Mouse (Mus musculus): Measurements from ENCODE around the gene Ccdc9. TPM values are rescaled to one million over a fixed set of nuclear protein-coding genes. Genes with fewer than 3 reads are reported as not detected.
"Not testable (repeated sequence)": the region's sequence is repeated elsewhere in the genome, so short reads cannot be mapped to it uniquely, and the experiment has no call there.

Ccdc9 gene
- total and polyA plus RNA-seq, 2 experiments from 2014 or later: 18.6 to 31.6 TPM

DNA sequence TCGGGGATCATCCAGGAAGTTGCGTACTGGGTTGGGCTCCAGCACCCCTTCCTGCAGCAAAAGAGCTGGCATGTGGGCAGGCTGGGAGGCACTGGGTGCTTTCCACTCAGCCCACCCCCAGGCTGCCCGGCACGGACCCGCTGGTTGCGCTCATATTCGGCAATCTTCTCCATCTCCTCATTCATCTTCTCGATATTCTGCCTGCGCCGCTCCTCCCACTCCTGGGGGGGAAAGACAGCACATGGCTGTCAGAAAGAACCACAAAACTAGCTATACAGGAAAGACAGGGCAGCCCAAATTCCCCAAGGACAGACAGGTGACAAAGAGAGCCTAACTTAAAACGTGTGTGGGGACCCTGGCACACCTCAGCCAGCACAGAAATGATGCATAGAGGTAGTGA lies 5.9 kb downstream of the Ccdc9 start:
- Histone ChIP-seq H3K27me3 (ENCODE audit: insufficient read depth, low read length) (no peaks in the 10 kb centered on the region), H3K4me1 (ENCODE audit: insufficient read depth) (peaks cover 2% of the 10 kb centered on the region), H3K4me2 (ENCODE audit: low read depth) (no peak overlapping the region), H3K27ac (ENCODE audit: low read depth, low read length) (no peak overlapping the region), H3K9ac (no peak overlapping the region), H3K9me3 (ENCODE audit: low read length) (no peaks in the 10 kb centered on the region), H3K4me3 (ENCODE audit: low read depth, low read length) (no peak overlapping the region), H3K36me3 (ENCODE audit: insufficient read depth) (peaks cover 66% of the 10 kb centered on the region)
- ATAC-seq (no peak), DNase-seq (no peak)
- TF ChIP-seq CTCF (IDR thresholded peaks at IDR 0.05; ENCODE audit: low read depth): no peak
- WGBS: 92% methylated on average over 11 of the region's 11 CpGs

DNA sequence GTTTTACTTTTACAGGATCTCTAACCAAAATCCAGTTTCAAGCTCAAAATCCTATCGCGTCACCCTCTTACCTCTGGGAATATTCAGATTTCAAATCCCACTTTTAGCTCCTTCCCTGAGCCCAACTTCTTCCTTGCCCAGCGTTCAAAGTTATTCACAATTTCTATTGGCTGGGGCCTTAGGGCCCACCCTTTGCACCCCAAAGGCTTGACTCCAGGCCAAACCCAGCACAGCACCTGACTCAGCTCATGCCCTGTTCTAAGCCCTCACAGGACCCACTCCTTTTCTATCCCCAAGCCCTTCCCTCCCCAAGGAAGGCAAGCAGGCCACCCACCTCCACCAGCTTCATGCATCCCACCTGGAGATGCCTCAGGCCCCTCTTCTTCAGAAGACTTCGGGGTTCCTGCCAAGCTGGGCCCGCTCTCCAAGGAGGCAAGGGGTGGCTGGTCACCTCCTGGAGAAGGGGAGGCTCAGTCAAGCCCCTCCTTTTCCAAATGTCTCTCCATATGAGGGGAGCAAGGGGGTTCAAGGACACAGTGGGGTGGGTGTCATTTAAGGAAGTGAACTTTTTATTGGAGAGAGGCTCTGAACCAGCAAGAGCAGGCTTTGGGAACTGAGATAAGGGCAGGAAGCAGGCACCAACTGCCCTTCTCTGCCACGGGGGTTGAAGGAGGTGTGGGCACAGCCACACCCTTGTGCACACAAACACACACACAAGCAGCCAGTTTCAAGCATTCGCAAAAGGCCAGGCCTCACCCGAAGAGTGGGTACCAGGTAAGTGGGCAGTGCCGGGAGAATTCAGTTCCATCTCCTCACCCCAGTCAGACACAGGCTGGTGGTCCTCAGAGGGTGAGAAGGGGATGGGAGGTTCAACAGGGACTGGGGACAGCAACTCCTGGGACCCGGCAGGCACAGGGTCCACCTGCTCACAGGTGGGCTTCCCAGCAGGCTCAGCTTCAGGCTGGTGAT lies 11.4 kb downstream of the Ccdc9 start:
- Histone ChIP-seq H3K4me2 (ENCODE audit: low read depth) (no peak overlapping the region), H3K4me1 (ENCODE audit: insufficient read depth) (peaks cover 14% of the 10 kb centered on the region; the same call in 1 of the 2 replicates), H3K36me3 (ENCODE audit: insufficient read depth) (peaks cover 41% of the 10 kb centered on the region), H3K27ac (ENCODE audit: low read depth, low read length) (no peak overlapping the region), H3K4me3 (ENCODE audit: low read depth, low read length) (no peak overlapping the region), H3K27me3 (ENCODE audit: insufficient read depth, low read length) (no peaks in the 10 kb centered on the region), H3K9me3 (ENCODE audit: low read length) (no peaks in the 10 kb centered on the region), H3K9ac (no peak overlapping the region)
- DNase-seq (no peak), ATAC-seq (no peak)
- 88% methylated on average over 10 of the region's 10 CpGs for WGBS
- no peak for TF ChIP-seq CTCF (IDR thresholded peaks at IDR 0.05; ENCODE audit: low read depth)

DNA sequence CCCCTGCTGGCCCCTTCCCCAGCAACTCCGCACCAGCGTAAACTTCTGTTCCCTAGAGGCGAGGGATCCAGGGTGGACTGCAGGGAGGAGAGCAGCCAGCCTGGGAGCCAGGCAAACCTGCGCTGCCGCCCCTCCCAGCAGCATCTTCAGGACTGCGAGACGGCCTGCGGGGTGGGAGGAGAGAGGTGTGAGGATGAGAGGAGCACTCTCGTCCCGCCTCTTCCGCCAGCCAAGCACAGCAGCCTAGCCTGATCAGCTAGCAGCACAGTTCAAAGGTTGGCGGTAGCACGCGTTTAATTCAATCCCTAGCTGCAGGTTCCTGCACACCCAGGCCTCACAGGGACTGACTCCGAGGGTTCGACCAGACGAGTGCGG lies 12.8 kb downstream of the Ccdc9 start:
- ATAC-seq (peak; percentile 62), DNase-seq (peak; percentile 78)
- H3K4me3 ChIP-seq (ENCODE audit: low read depth, low read length): peak overlapping the region; percentile 63
- H3K4me2 ChIP-seq (ENCODE audit: low read depth): peak overlapping the region; percentile 90
- peak overlapping the region; percentile 76 for H3K9ac ChIP-seq
- peaks cover 33% of the 10 kb centered on the region for H3K36me3 ChIP-seq (ENCODE audit: insufficient read depth)
- H3K9me3 ChIP-seq (ENCODE audit: low read length): no peaks in the 10 kb centered on the region
- peak overlapping the region; percentile 94 for H3K27ac ChIP-seq (ENCODE audit: low read depth, low read length)
- no peak for TF ChIP-seq CTCF (IDR thresholded peaks at IDR 0.05; ENCODE audit: low read depth)
- H3K27me3 ChIP-seq (ENCODE audit: insufficient read depth, low read length): no peaks in the 10 kb centered on the region
- WGBS: 1% methylated on average over 18 of the region's 18 CpGs
- peaks cover 14% of the 10 kb centered on the region; the same call in 1 of the 2 replicates for H3K4me1 ChIP-seq (ENCODE audit: insufficient read depth)

DNA sequence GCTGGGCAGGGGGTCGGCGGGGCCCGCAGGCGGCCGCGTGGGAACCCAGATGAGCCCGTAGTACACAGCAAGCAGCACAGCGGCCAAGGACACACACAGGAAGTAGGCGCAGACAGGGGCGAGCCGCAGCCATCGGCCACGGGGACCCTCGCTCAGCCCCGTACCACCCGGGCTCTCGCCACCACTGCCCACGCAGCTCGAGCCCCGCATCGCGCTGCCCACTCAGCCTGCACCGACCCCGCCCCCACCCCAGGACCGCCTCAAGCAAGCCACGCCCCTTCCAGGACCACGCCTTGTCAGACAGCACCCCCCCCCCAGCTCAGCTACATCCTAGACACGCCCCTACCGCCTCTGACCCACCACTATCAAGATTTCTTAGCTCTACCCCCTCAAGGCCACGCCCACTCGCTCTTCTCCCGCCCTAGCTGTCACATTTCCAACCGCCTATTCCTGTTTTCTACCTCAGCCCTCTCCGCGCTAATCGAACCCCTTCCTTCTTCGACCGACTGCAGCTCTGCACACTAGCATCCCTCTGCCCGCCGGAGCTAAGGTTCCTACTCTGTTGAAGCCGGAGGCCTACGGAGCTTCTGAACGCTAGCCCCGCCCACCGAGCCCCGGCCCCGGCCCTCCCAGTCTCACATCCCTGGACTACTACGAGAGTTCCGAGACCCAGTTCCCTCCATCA lies 13.4 kb downstream of the Ccdc9 start, which contains the start of gene Inafm1:
Gene Inafm1 (minus strand): TSS at position 537 of the 685 bp plus-strand sequence.
- Histone ChIP-seq H3K27me3 (ENCODE audit: insufficient read depth, low read length) (no peaks in the 10 kb centered on the region), H3K9me3 (ENCODE audit: low read length) (no peaks in the 10 kb centered on the region), H3K9ac (peak within 1 kb of the TSS; percentile 76), H3K4me1 (ENCODE audit: insufficient read depth) (peaks cover 14% of the 10 kb centered on the region; the same call in 1 of the 2 replicates), H3K4me3 (ENCODE audit: low read depth, low read length) (peak within 1 kb of the TSS; percentile 63), H3K36me3 (ENCODE audit: insufficient read depth) (peaks cover 28% of the 10 kb centered on the region), H3K4me2 (ENCODE audit: low read depth) (peak within 1 kb of the TSS; percentile 90), H3K27ac (ENCODE audit: low read depth, low read length) (peak within 1 kb of the TSS; percentile 94)
- DNase-seq: peak; percentile 94
- peak; percentile 86 for ATAC-seq
- WGBS: 2% methylated on average over 43 of the region's 49 CpGs
- no peak for TF ChIP-seq CTCF (IDR thresholded peaks at IDR 0.05; ENCODE audit: low read depth)

DNA sequence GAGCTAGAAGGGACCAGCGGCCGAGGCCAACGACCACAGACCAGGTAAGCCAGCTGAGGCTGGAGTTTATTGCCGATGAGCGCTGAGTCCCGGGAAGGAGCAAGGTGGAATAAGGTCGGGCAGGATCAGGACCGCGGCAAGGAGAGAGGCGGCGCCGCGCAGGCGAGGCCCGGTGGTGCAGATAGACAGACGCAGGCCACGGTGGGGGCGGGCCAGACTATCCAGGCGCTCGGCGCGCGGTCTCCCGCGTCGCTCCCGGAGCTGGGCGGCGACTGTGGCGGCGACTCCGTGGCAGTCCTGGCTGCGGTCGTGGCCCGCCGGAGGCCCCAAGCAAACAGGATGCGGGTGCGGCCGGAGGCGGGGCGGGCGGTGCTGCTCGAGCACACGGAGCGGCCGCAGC lies 13.9 kb downstream of the Ccdc9 start:
- peak; percentile 59 for TF ChIP-seq CTCF (IDR thresholded peaks at IDR 0.05; ENCODE audit: low read depth)
- WGBS: 0% methylated on average over 36 of the region's 46 CpGs

DNA sequence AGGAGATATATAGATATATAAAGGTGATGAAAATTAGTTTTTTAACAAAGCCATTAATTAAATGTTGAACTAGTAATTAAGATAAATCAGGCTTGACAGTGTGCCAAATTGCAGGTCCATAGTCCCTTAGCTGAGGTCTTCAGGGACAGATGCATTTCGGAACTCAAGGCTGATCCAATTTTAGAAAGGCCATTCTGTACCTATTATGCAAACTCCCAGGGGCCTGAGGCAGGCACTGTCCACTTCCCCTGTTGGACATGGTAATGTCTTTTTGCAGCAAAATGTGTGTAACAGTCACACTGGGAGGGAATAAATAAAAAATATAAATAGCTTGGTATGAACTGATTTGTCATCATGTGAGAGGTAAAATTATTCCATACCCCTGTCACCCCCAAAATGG lies 15.5 kb downstream of the Ccdc9 start:
- H3K27me3 ChIP-seq (ENCODE audit: insufficient read depth, low read length): no peaks in the 10 kb centered on the region
- ATAC-seq (no peak), DNase-seq (no peak)
- WGBS: 61% methylated on average over 1 of the region's 1 CpGs
- H3K4me2 ChIP-seq (ENCODE audit: low read depth): peak overlapping the region; percentile 90; the same call in 1 of the 2 replicates
- no peak for TF ChIP-seq CTCF (IDR thresholded peaks at IDR 0.05; ENCODE audit: low read depth)
- no peak overlapping the region for H3K27ac ChIP-seq (ENCODE audit: low read depth, low read length)
- H3K9me3 ChIP-seq (ENCODE audit: low read length): no peaks in the 10 kb centered on the region
- H3K4me1 ChIP-seq (ENCODE audit: insufficient read depth): peaks cover 14% of the 10 kb centered on the region; the same call in 1 of the 2 replicates
- no peak overlapping the region for H3K4me3 ChIP-seq (ENCODE audit: low read depth, low read length)
- H3K36me3 ChIP-seq (ENCODE audit: insufficient read depth): peaks cover 11% of the 10 kb centered on the region
- no peak overlapping the region for H3K9ac ChIP-seq

More for the DNA sequence above, 13.9 kb downstream of the Ccdc9 start:
- Histone ChIP-seq H3K4me2 (ENCODE audit: low read depth) (peak overlapping the region; percentile 90), H3K27ac (ENCODE audit: low read depth, low read length) (peak overlapping the region; percentile 94), H3K4me3 (ENCODE audit: low read depth, low read length) (peak overlapping the region; percentile 63), H3K36me3 (ENCODE audit: insufficient read depth) (peaks cover 22% of the 10 kb centered on the region), H3K27me3 (ENCODE audit: insufficient read depth, low read length) (no peaks in the 10 kb centered on the region), H3K9me3 (ENCODE audit: low read length) (no peaks in the 10 kb centered on the region), H3K9ac (peak overlapping the region; percentile 76), H3K4me1 (ENCODE audit: insufficient read depth) (peaks cover 14% of the 10 kb centered on the region; the same call in 1 of the 2 replicates)
- ATAC-seq: peak; percentile 84
- peak; percentile 73 for DNase-seq

DNA sequence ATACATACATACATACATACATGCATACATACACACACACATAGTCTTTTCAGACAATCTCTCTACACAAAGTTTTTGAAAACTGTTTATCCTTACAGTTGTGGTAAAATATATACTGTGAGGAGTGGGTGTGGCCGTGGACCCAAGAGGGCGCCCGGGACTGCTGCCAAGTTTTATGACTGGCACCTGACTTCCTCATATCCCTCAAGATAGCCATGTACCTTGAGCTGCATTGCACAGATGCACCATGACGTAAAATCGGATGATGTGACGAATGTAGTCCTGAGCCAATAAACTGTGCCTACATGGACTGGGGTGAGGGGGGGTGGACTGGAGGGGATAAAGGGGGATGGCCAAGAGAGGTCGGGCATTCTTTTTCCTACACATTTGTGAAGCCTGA lies 20.0 kb downstream of the Ccdc9 start:
- not testable (repeated sequence) for DNase-seq; H3K36me3 ChIP-seq (ENCODE audit: insufficient read depth); H3K27me3 ChIP-seq (ENCODE audit: insufficient read depth, low read length); H3K4me2 ChIP-seq (ENCODE audit: low read depth); H3K27ac ChIP-seq (ENCODE audit: low read depth, low read length); H3K4me3 ChIP-seq (ENCODE audit: low read depth, low read length); ATAC-seq; H3K9me3 ChIP-seq (ENCODE audit: low read length); H3K4me1 ChIP-seq (ENCODE audit: insufficient read depth); H3K9ac ChIP-seq
- 85% methylated on average over 7 of the region's 7 CpGs for WGBS

Measured in forebrain, postnatal 0 days (tissue).